Mouse (Mus musculus): ENCODE results near the gene Tex26. TPM values are rescaled to one million over a fixed set of nuclear protein-coding genes. Genes with fewer than 3 reads are reported as not detected.
A peak's percentile ranks its signal among the peaks of the same experiment; 100 is the strongest.

Gene Tex26
- polyA plus RNA-seq, 1 experiment from 2014 or later: 3.1 TPM

- Histone ChIP-seq H3K9ac (no peak overlapping the region), H3K4me2 (no peak overlapping the region), H3K36me3 (ENCODE audit: poor library complexity, severe bottlenecking) (no peaks in the 10 kb centered on the region), H3K4me3 (no peak overlapping the region), H3K27me3 (no peaks in the 10 kb centered on the region), H3K9me3 (replicated peaks) (peaks cover 8% of the 10 kb centered on the region), H3K27ac (0 out of 2 replicates have a peak overlapping the region, but pooled peaks have one; percentile 19), H3K4me1 (no peaks in the 10 kb centered on the region)
- WGBS: 94% methylated on average over 9 of the region's 9 CpGs
- ATAC-seq: no peak
These were observed 34.7 kb downstream of the Tex26 start for GRCm38 (mm10) chr5:149474142-149474541.

GRCm38 (mm10) chr5:149474701-149475468, 35.4 kb downstream of the Tex26 start:
- H3K4me2 ChIP-seq: no peak overlapping the region
- peaks cover 8% of the 10 kb centered on the region for H3K9me3 ChIP-seq (replicated peaks)
- H3K9ac ChIP-seq: no peak overlapping the region
- H3K27me3 ChIP-seq: no peaks in the 10 kb centered on the region
- peak; percentile 33; the same call in 1 of the 2 replicates for ATAC-seq
- H3K36me3 ChIP-seq (ENCODE audit: poor library complexity, severe bottlenecking): no peaks in the 10 kb centered on the region
- H3K4me1 ChIP-seq: no peaks in the 10 kb centered on the region
- H3K4me3 ChIP-seq: no peak overlapping the region
- WGBS: 80% methylated on average over 16 of the region's 16 CpGs
- peak overlapping the region; percentile 19; the same call in 1 of the 2 replicates for H3K27ac ChIP-seq

- H3K4me2 ChIP-seq: no peak overlapping the region
- WGBS: 82% methylated on average over 7 of the region's 7 CpGs
- no peak for ATAC-seq
- 0 out of 2 replicates have a peak, but pooled peaks cover 2% of the 10 kb centered on the region for H3K9me3 ChIP-seq (replicated peaks)
- H3K36me3 ChIP-seq (ENCODE audit: poor library complexity, severe bottlenecking): no peaks in the 10 kb centered on the region
- no peaks in the 10 kb centered on the region for H3K27me3 ChIP-seq
- H3K4me1 ChIP-seq: peaks cover 7% of the 10 kb centered on the region; the same call in 1 of the 2 replicates
- H3K9ac ChIP-seq: no peak overlapping the region
- H3K4me3 ChIP-seq: no peak overlapping the region
- no peak overlapping the region for H3K27ac ChIP-seq
These were observed 42.5 kb downstream of the Tex26 start for GRCm38 (mm10) chr5:149481920-149482319.

GRCm38 (mm10) chr5:149483321-149484052, 44.0 kb downstream of the Tex26 start:
- peaks cover 17% of the 10 kb centered on the region for H3K4me1 ChIP-seq
- H3K27me3 ChIP-seq: no peaks in the 10 kb centered on the region
- ATAC-seq: no peak
- H3K9ac ChIP-seq: no peak overlapping the region
- 70% methylated on average over 12 of the region's 12 CpGs for WGBS
- H3K4me2 ChIP-seq: no peak overlapping the region
- no peaks in the 10 kb centered on the region for H3K36me3 ChIP-seq (ENCODE audit: poor library complexity, severe bottlenecking)
- H3K27ac ChIP-seq: no peak overlapping the region
- H3K9me3 ChIP-seq (replicated peaks): 0 out of 2 replicates have a peak, but pooled peaks cover 2% of the 10 kb centered on the region
- H3K4me3 ChIP-seq: no peak overlapping the region

- H3K9me3 ChIP-seq (replicated peaks): 0 out of 2 replicates have a peak, but pooled peaks cover 2% of the 10 kb centered on the region
- H3K4me3 ChIP-seq: no peak overlapping the region
- 0 out of 2 replicates have a peak overlapping the region, but pooled peaks have one; percentile 25 for H3K27ac ChIP-seq
- no peaks in the 10 kb centered on the region for H3K27me3 ChIP-seq
- no peak overlapping the region for H3K9ac ChIP-seq
- WGBS: 80% methylated on average over 12 of the region's 12 CpGs
- peaks cover 24% of the 10 kb centered on the region for H3K4me1 ChIP-seq
- no peaks in the 10 kb centered on the region for H3K36me3 ChIP-seq (ENCODE audit: poor library complexity, severe bottlenecking)
- ATAC-seq: no peak
- no peak overlapping the region for H3K4me2 ChIP-seq
These were observed 44.8 kb downstream of the Tex26 start for GRCm38 (mm10) chr5:149484270-149484669.

GRCm38 (mm10) chr5:149485447-149485846, 46.0 kb downstream of the Tex26 start:
- no peak overlapping the region for H3K9ac ChIP-seq
- no peaks in the 10 kb centered on the region for H3K27me3 ChIP-seq
- H3K4me3 ChIP-seq: no peak overlapping the region
- H3K36me3 ChIP-seq (ENCODE audit: poor library complexity, severe bottlenecking): no peaks in the 10 kb centered on the region
- H3K4me1 ChIP-seq: peaks cover 36% of the 10 kb centered on the region
- 0 out of 2 replicates have a peak, but pooled peaks cover 2% of the 10 kb centered on the region for H3K9me3 ChIP-seq (replicated peaks)
- no peak for ATAC-seq
- H3K4me2 ChIP-seq: no peak overlapping the region
- H3K27ac ChIP-seq: no peak overlapping the region
- WGBS: 89% methylated on average over 6 of the region's 6 CpGs

- H3K9me3 ChIP-seq (replicated peaks): no peaks in the 10 kb centered on the region
- H3K4me2 ChIP-seq: peak overlapping the region; percentile 58
- H3K27ac ChIP-seq: peak overlapping the region; percentile 99
- peak; percentile 64 for ATAC-seq
- H3K4me1 ChIP-seq: peaks cover 43% of the 10 kb centered on the region
- no peak overlapping the region for H3K4me3 ChIP-seq
- H3K27me3 ChIP-seq: no peaks in the 10 kb centered on the region
- WGBS: 7% methylated on average over 11 of the region's 11 CpGs
- no peaks in the 10 kb centered on the region for H3K36me3 ChIP-seq (ENCODE audit: poor library complexity, severe bottlenecking)
- H3K9ac ChIP-seq: no peak overlapping the region
These were observed 49.0 kb downstream of the Tex26 start for GRCm38 (mm10) chr5:149488360-149489021.

- peak; percentile 94 for ATAC-seq
- Histone ChIP-seq H3K9ac (peak overlapping the region; percentile 63), H3K9me3 (replicated peaks) (no peaks in the 10 kb centered on the region), H3K27ac (peak overlapping the region; percentile 99), H3K36me3 (ENCODE audit: poor library complexity, severe bottlenecking) (no peaks in the 10 kb centered on the region), H3K4me3 (peak overlapping the region; percentile 33), H3K27me3 (no peaks in the 10 kb centered on the region), H3K4me2 (peak overlapping the region; percentile 58), H3K4me1 (peaks cover 43% of the 10 kb centered on the region)
- 1% methylated on average over 11 of the region's 11 CpGs for WGBS
These were observed 49.7 kb downstream of the Tex26 start for GRCm38 (mm10) chr5:149489136-149489535.

GRCm38 (mm10) chr5:149490275-149490674, 50.8 kb downstream of the Tex26 start:
- no peaks in the 10 kb centered on the region for H3K36me3 ChIP-seq (ENCODE audit: poor library complexity, severe bottlenecking)
- H3K4me2 ChIP-seq: no peak overlapping the region
- peak overlapping the region; percentile 99 for H3K27ac ChIP-seq
- 54% methylated on average over 15 of the region's 15 CpGs for WGBS
- H3K9ac ChIP-seq: no peak overlapping the region; the same call in 1 of the 2 replicates
- no peak for ATAC-seq
- H3K4me3 ChIP-seq: no peak overlapping the region
- H3K27me3 ChIP-seq: no peaks in the 10 kb centered on the region
- no peaks in the 10 kb centered on the region for H3K9me3 ChIP-seq (replicated peaks)
- peaks cover 38% of the 10 kb centered on the region for H3K4me1 ChIP-seq

- Histone ChIP-seq H3K4me3 (no peak overlapping the region), H3K9me3 (replicated peaks) (no peaks in the 10 kb centered on the region), H3K4me2 (peak overlapping the region; percentile 27), H3K9ac (peak overlapping the region; percentile 41), H3K27ac (peak overlapping the region; percentile 91), H3K27me3 (no peaks in the 10 kb centered on the region), H3K4me1 (peaks cover 36% of the 10 kb centered on the region), H3K36me3 (ENCODE audit: poor library complexity, severe bottlenecking) (no peaks in the 10 kb centered on the region)
- WGBS: 15% methylated on average over 6 of the region's 6 CpGs
- ATAC-seq: peak; percentile 26
These were observed 56.2 kb downstream of the Tex26 start for GRCm38 (mm10) chr5:149495655-149496054.

GRCm38 (mm10) chr5:149496401-149497066, 57.1 kb downstream of the Tex26 start:
- WGBS: 25% methylated on average over 12 of the region's 12 CpGs
- Histone ChIP-seq H3K27me3 (no peaks in the 10 kb centered on the region), H3K4me3 (no peak overlapping the region), H3K4me1 (peaks cover 35% of the 10 kb centered on the region), H3K9me3 (replicated peaks) (no peaks in the 10 kb centered on the region), H3K36me3 (ENCODE audit: poor library complexity, severe bottlenecking) (no peaks in the 10 kb centered on the region), H3K4me2 (no peak overlapping the region), H3K9ac (0 out of 2 replicates have a peak overlapping the region, but pooled peaks have one; percentile 5), H3K27ac (peak overlapping the region; percentile 91)
- peak; percentile 81 for ATAC-seq
